Mouse (Mus musculus) frontal cortex, postnatal 25 days (tissue): ENCODE results near the gene Tanc1.

Source experiments
- DNase-seq, 2 experiments: peaks; one replicate each; pipeline ENCODE4 v3.0.0; 2022; ENCODE audit warnings: low spot score in 2 of 2

Tanc1 gene

DNA sequence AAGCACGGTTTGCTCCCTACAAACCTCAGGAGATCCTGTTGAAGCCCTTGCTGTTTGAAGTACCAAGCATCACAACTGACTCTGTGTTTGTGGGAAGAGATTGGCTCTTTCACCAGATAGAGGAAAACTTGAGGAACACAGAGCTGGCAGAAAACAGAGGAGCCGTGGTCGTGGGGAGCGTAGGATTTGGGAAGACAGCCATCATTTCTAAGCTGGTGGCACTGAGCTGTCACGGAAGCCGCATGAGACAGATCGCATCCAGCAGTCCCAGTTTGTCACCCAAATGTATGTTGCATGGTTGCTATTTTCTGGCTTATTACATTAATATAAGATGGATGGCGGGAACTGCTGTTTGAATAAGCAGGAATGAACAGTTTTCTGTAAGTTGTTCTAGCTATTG is 179.8 kb downstream of the Tanc1 start:
- DNase-seq: no peak

DNA sequence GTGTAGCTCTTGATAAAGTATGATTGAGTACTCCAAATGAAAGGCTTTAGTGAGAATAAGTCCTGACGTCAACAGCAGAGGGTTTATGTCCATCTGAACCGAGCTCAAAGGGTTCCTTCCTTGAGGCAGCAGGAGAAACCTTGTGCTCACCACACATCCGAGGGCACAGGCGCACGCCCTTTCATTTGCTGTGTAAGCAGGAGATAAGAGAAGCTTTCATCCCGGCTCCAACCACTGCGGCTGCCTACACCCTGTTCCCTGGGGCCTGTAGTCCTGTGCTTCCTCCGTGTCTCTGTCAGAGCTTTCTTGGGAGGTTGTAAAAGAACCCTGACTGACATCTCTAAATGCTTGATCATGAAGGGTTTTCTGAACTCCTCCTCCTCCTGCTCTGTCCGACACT is 181.5 kb downstream of the Tanc1 start:
- no peak for DNase-seq

DNA sequence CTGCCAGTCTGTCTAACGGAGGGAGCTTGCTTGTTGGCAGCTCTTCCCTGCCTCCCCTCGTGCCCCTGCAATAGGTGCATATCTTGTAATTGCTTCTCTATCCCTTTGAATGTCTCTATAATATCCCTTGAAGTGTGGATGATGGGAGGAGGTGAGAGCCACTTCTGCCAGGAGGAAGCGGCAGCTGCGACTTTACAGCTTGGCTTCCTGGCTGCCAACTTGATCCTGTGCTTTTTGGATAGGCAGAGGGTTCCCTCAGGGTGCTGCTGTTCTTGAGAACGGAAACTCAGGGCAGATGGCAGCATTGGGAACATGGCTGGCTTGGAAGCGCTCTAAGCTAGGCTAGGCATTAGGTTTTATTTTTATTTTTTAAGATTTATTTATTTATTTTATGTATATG is 183.0 kb downstream of the Tanc1 start:
- no peak for DNase-seq

DNA sequence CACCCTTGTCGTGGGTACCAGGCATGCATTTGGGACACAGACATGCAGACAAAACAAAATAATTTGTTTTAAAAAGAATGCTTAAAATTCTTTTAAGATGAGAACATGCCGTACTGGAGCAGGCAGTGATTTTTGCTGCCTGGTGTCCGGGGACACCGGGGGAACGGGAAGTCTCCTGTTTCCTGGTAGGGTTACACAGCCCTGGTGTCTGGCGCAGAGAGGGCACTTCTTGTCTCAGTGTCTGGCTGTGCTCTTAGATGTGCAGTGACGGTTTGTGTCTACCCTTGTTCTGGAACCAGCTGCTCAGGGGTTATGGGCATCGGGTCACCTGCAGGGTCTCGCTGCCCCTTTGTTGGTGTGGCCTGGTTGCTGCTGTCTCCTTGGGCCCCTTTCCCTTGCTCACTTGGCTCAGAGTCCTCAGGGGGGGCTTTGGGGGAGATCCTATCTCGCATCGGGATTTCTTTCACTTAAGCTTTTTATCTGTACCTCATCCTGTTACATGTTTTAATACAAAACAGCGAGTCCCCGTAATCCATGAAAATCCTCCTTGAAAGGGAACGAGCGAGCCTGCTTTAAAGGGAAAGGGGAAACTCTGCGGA is 187.2 kb downstream of the Tanc1 start:
- DNase-seq: no peak

DNA sequence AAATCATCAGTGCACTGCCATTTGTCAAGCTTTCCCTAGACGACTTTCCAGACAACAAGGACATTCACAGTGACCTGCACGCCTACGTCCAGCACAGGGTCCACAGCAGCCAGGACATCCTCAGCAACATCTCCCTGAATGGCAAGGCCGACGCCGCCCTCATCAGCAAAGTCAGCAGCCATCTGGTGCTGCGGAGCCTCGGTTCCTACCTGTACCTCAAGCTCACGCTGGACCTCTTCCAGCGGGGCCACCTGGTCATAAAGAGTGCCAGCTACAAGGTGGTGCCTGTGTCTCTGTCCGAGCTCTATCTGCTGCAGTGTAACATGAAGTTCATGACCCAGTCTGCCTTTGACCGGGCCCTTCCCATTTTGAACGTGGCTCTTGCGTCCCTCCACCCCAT is 187.7 kb downstream of the Tanc1 start:
- DNase-seq: no peak

DNA sequence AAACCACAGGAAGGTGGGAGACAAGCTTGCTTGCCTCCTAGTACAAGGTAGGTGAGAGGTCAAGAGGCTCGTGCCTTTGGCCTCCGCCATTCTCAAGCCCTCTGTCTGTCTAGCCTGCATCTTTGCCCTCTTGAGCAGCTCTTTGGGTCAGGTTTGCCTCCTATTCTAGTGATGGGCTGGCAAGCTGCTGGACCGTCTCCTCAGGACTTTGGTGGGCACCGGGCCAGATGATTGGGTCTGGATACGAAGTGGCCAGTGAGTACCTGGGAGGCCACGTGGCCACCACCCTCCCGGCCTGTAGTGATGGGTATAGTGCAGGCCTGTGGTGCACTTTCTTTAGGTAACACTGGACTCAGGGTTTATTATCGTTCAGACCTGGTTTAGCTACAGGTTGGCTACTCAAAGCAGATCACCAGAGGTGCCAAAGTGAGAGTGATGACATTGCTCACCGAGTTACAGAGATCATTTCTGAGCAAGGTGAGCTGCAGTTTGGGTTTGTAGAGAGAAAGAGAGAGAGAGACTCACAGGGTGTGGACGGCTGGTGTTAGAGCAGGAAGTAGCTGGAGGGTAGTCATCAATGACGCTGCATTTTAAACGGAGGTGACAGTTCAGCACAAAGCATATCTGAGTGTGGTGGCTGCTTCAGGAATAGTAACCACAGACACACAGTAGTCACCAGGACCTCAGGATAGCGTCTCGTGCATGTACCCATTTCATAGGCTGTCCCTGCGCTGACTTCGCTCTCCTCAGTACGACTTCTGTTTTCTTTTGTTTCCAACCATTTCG is 188.8 kb downstream of the Tanc1 start:
- DNase-seq: no peak

DNA sequence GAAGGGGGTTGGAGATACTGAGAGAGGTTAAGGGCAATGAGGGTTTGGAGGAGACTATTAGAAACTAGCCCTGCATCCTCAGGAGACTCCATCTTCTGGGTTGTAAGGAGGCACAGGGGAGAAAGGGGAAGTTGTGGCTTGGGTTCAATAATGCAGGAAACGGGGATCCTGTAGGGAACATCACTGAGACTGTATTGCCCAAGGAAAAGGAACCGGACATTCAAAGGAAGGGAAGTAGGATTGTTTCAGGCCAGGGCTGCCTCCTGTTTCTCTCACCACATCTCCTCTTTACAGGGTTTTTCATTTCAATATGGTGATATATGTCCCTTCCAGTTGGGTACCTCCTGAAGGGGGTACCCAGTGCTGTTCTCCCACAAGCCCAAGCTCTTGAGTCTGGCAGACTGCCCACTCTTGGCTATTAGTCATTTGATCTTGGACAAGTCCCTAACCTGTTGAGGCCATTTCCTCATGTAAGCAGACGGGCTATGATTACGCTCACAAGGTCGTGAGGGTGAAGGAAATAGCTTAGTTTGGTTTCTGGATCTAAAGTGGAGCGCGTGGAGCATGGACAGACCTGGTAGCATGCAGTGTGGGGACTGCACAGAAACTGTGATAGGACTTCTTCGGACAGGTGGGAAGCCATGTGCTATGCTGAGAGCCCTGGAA is 191.0 kb downstream of the Tanc1 start:
- DNase-seq: no peak

DNA sequence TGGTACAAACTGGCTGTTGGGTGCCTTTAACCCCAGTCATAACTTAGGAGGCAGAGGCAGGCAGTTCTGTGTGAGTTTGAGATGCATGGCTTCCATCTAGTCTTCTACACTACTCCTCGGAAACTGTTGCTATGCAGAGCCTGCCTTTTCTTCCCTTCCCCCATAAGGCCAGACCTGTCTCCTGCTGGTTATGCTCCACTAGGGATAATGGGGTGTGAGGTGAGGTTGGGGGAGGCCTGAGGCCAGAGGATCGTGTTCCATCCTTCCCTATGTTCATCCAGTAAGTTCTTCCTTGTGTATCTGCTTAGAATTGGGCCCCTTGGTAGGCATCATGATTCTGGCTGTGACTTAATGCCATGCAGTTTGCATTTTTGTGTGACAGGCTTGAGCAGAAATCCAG is 193.8 kb downstream of the Tanc1 start:
- no peak for DNase-seq

DNA sequence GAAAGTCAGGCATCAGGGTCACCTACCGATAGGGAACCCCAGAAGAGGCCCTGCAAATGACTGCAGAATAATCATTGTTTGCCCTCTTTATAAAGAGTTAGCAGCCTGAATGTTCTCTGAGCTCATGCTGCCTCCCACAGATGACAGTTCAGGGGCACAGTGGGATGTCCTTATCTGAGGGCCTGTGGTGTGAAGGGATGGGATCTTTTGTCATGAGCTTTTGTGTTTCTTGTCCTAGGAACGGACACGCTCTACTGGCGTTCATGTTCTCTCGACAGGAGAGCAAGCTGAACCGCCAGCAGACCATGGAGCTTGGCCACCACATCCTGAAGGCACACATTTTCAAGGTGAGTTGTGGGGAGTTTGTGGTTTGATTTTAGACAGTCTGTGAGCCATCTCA is 194.2 kb downstream of the Tanc1 start:
- no peak for DNase-seq

DNA sequence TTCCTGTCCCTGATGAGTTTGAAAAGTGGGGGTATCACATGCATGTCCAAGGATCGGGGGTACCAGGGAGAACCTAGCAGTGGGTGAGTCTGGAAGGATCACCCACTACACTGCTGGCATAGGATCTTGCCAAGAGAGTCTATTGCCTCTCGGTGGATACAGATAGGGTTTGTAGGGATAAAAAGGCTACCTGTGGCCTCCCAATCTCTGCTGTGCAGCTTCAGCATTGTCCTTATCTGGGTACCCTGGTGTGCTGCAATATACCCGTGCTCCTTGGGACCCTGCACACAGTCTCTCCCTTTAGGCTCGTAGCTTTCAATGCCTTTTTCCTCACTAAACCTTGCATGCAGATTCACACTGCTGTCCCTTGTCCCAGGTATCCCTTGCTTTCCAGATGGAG is 196.8 kb downstream of the Tanc1 start:
- DNase-seq: no peak

DNA sequence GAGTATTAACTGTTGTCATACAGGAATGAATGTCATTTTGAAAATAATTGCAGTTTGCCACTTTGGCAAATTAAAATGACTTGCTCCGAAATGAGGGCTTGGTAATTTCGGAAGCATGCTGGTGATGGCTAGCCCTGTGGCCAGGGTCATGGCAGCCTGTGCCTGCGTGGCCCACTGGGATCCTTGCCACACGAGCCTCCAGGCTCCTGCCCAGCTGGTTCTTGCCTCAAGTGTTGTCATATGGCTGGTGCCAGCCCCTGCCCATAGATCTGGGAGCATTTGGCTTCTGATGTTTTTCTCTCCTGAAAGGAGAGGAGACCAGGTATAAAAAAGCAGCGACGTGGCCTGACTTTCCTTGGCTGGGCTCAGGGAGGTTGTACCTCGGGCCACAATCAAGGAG is 198.2 kb downstream of the Tanc1 start:
- no peak for DNase-seq

DNA sequence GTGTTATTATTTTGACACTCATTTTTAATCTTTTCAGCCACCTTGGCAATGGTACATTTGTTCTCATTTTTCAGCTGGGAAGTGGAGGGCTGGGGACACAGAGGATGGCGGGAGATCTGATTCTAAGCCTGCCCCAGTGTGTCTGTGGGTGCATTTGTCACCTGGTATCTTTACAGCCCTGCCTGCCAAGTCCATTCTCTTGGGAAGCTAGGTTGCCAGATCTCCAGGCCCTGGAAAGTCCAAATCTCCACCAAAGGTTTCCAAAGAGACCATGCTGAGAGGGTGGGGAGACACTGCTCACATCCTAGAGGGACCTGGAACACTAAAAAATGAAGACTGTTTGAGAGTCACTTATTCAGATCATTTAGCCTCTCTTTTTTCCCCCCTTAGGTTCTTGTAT is 199.4 kb downstream of the Tanc1 start:
- no peak for DNase-seq

DNA sequence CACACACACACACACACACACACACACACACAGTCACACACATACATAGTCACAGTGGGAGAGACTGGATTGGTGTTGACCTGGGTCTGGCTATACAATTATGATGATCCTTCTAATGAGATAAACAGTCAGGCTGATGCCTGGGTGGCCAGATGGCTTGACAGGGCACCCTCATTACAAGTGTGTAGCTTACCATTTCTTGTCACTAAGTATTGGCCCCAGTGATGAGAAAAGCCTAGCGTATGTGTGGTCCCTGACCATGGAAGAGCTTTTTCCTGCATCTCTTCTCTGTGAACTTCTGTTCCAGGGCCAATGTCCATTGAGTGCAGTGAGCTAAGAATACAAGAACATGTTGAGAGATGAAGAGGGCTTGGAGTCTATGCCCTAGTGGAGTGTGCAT is 200.8 kb downstream of the Tanc1 start:
- no peak for DNase-seq

DNA sequence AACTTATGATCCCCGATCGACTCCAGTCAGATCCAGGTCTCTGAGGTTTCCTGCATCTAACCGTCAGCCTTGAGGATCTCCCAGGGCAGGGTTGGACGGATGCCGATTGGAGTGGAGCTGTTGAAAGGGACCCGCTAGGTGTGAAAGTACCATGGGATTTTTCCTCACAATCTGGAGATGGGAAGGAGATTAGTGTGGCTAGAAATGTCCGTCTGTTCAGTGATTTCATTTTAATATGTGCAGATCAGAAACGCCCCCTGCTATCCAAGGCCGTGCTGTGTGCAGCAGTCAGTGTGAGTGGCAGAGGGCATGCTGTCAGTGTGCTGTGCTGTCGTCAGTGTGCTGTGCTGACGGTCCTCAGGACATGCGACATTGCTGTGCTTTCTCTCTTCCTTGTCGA is 201.6 kb downstream of the Tanc1 start:
- no peak for DNase-seq

DNA sequence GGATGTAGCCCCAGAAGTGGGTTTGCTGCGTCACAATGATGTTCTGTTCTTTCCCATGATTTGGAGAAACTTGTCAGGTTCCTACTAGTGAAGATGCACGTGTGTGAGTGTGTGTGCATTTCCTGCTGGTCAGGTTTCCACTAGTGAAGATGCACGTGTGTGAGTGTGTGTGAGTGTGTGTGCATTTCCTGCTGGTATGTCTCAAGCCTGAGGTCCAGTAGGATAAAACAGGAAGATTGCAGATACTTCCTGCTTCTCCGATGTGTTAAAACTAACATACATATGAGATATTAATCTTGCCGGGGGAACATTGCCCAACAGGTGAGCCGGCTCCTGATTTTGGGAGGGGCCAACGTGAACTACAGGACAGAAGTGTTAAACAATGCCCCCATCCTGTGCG is 203.2 kb downstream of the Tanc1 start:
- no peak for DNase-seq

DNA sequence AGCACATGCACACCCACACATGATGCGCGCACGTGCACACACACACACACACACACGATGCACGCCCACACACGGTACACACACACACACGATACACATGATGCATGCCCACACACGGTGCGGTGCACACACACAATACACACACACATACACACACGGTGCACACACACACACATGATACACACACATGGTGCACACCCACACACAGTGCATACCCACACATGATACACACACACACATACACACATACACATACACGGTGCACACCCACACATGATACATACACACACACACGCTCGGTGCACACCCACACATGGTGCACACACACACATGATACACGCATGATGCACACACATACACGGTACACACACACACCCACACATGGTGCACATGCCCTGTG is 206.8 kb downstream of the Tanc1 start:
- DNase-seq: no peak

DNA sequence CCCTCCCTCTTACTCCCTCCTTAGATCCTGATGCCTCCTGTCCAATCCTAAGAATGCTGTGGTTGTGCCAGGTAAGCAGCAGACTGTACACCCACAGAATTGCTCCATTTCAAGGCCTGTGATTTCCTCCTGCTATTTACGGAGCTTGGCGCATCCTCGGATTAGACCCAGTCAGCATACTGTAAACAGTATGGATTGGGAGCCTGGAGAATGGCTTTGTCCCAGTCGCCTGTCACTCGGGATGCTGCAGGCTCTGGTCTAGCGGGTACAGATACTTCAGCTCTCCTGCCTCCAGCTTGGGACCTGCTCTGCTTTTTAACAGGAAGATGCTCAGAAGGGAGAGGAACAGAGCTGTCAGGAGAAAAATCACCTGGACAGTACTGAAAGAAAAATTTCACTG is 207.6 kb downstream of the Tanc1 start:
- no peak for DNase-seq

DNA sequence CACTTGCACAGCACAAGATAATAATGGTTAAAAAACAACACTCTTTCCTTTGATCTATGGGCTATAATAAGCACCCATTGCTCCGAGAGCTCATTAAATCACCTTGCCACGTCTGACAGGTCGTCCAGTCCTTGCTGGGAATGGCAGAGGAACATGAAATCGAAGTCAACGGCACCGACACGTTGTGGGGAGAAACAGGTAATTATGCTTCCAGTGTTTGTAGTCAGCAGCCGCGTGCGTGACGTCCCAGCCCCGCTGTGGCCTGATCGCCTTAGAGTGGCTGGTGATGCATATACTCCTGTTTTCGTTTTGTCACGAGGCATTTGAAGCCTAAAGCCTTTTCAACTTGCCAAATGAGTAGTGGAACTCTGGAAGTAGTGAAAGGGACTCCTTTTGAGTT is 208.2 kb downstream of the Tanc1 start:
- no peak for DNase-seq

DNA sequence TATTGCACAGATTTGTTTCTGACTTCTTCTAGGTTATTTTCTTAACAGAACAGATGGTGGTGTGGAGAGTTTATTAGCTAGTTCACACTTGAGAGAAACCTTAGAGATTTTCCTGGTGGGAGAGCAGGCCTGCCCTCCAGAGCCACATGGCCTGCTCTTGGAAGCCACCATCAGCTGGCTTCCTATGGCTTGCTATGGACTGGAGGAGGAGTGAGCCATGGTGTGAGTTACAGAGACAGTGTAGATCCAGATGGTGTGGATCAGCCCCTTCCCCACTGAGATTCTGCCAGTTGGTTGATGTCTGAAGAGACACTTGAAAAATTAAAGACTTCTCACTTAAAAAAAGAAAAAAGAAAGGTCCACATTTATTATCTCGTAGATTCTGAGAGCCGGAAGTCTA is 209.2 kb downstream of the Tanc1 start:
- no peak for DNase-seq

DNA sequence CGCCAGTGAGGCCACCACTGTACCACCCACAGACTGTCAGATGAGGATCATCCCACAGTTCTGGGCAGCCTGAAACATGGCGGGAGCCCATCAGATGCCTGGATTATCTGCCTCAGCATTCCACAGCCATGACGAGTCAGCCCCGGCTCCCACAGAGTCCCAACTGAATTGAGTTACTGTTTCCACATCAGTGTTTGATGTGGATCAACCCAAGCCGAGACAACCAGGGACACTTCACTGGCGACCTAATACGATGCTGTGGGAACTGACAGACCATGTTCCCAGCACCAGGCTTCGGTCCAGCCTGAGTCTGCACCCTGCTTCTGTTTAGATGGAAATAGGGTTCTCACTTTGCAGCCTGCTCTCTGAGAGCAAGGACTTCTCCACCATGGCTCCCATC is 212.4 kb downstream of the Tanc1 start:
- no peak for DNase-seq

DNA sequence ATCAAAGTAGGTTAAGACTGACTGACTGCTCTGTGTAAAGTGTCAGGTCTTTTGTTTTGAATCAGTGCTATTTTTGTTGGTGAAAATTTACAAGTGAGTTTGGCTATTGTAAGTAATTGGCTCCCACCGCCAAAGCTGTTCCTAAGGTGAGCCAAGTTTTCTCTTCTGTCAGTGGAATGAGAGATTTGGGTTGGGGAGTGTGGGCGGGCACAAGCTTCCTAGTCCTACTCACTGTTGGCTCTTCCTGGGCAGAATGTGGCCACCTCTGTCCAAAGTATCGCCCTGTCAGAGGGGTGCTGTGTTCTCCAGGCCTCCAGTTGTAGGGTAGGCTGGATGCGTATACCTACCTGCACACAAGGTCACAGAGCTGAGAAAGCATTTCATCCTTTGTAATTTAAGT is 213.5 kb downstream of the Tanc1 start:
- no peak for DNase-seq

DNA sequence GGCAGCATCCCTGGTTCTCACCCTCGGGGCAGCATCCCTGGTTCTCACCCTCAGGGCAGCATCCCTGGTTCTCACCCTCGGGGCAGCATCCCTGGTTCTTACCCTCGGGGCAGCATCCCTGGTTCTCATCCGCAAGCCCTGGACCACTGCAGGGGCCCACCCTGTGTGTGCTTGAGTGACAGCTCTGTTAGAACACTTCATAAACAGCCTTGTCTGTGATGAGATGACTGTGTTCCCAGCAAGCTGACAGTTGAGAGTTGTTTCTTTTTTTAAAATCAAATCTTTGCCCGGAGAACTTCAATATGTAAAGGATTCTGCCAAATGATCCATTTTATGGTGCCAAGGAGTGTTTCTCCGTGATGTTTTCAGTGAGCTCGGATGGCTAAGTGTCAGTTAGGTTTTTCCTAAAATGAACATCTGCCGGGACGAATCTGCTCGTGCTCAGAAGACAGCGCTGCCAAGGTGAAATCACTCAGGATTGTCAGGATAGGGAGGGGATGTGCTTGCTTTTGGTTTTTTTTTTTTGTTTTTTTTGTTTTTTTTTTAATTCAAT is 216.3 kb downstream of the Tanc1 start:
- DNase-seq: no peak
